Mouse (Mus musculus): Measurements from ENCODE around the gene Pias3.
"Not testable (repeated sequence)": the region's sequence is repeated elsewhere in the genome, so short reads cannot be mapped to it uniquely, and the experiment has no call there.

Gene Pias3

GRCm38 (mm10) chr3:96696198-96696765, at the start of gene Pias3:
Pias3 (plus strand) TSS chr3:96696384.
- DNase-seq (ENCODE audit: low spot score): no peak

DNA sequence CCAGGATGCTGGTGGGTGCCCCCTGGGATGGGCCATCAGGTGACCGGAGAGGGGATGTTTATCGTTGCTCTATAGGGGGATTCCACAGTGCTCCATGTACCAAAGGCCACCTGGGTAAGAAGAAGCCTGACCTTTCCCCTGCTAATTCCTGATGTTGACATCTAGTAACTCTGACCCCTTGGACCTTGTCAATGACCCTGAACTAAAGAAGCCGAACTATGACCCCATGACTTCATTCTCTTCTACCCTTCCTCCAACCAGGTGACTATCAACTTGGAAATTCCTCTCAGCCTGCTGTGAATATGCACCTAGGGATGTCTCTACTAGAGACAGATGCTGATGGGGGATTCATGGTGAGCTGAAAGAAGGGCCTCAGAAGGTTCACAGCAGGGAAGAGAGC, 48.8 kb upstream of the Pias3 start:
- no peak for DNase-seq (ENCODE audit: low spot score)

GRCm38 (mm10) chr3:96660901-96661300, 35.3 kb upstream of the Pias3 start:
- DNase-seq (ENCODE audit: low spot score): no peak

DNA sequence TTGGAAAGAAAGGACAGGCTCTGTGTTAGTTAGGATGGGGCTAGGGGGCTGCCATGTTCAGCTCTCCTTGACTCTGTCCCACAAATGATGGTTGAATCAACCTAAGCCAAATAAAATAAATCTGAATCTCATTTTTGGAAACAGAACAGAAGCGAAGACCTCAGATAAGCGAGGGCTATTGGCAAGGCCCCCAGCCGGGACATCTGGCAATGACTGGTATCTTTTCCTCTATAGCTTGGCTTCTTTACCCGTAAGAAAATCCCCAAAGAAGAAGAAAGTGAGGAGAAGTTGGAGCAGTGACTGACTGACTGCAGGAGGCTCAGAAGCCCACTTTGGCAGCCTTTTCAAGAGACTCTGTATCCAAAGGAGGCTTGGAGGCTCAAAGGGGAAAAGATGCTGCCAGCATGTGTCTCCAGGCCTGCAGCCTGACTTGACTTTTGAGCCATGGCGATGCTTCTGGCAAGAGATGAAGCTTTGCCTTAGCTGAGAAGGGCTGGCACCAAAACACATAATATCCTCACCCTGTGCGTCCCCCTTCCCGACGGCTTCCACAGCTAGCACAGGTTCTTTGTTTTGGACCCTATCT, 33.4 kb upstream of the Pias3 start:
- DNase-seq (ENCODE audit: low spot score): no peak

DNA sequence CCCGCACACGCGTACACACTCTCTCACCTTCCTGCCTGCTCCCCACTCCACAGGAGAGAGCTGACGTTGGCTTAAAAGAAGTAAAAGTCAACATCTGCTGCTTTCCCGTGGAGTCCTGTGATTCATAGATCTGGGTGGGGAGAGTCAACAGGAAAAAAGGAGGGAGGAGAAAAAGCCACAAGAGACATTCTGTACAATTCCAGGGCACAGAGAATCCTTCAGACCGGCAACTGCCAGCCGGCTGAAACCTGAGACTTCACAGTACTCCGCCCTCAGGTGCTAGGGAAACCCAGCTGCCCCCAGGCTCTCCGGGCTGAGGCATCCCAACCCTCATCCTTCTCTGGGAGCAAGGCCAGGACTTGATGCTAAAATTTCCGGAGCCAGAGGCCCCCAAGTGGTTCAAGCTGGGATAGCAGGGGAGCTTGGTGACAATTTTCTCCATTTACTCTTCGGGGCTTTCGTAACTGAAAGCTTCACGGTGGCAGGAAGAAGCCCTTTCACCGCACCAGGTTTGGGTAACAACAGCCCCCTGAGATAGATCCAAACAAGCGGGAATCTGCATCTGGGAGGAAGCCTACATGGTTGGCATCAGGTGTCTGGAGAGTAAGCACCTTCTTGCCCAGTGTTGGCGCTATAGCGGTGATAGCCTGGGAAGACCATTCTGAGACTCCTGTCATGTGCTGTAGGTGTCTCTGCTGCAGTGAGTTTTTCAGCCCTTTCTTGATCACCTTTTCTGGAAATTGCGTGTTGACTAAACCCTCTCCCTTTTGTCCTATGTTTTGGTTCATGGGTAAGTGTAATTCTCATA, 32.5 kb upstream of the Pias3 start:
- peak; percentile 67 for DNase-seq (ENCODE audit: low spot score)

GRCm38 (mm10) chr3:96665732-96666363, 30.3 kb upstream of the Pias3 start:
- not testable (repeated sequence) for DNase-seq (ENCODE audit: low spot score)

- no peak for DNase-seq (ENCODE audit: low spot score)
Measured at GRCm38 (mm10) chr3:96666916-96667315, 29.3 kb upstream of the Pias3 start.

GRCm38 (mm10) chr3:96667316-96667715, 28.9 kb upstream of the Pias3 start:
- DNase-seq (ENCODE audit: low spot score): no peak

DNA sequence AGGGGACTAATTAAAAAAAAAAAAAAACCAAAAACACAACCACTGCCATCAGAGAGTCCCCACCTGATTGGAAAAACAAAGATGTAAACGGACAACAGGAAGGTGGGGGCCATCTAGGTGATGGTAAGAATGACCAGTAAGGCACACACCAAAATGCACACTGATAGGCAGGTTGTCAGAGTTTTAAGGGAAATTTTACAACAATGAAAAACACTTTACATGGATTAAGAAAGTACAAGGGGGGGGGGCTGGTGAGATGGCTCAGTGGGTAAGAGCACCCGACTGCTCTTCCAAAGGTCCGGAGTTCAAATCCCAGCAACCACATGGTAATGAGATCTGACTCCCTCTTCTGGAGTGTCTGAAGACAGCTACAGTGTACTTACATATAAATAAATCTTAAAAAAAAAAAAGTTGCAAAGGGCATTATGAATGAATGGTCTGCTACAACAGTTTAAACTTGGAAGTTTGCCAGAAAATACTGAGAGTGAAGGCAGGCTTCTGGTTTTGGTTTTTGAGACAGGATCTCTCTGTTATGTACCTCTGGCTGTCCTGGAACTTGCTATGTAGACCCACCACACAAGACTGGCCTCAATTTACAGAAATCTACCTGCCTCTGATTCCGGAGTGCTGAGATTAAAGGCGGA, 27.6 kb upstream of the Pias3 start:
- DNase-seq (ENCODE audit: low spot score): no peak

GRCm38 (mm10) chr3:96669727-96670468, 26.3 kb upstream of the Pias3 start, which contains the start of gene Ankrd35:
Ankrd35 (plus strand) TSS chr3:96670131.
- DNase-seq (ENCODE audit: low spot score): peak; percentile 47

GRCm38 (mm10) chr3:96671519-96671918, 24.7 kb upstream of the Pias3 start:
- DNase-seq (ENCODE audit: low spot score): no peak

- DNase-seq (ENCODE audit: low spot score): no peak
Measured at GRCm38 (mm10) chr3:96673514-96673913, 22.7 kb upstream of the Pias3 start.

DNA sequence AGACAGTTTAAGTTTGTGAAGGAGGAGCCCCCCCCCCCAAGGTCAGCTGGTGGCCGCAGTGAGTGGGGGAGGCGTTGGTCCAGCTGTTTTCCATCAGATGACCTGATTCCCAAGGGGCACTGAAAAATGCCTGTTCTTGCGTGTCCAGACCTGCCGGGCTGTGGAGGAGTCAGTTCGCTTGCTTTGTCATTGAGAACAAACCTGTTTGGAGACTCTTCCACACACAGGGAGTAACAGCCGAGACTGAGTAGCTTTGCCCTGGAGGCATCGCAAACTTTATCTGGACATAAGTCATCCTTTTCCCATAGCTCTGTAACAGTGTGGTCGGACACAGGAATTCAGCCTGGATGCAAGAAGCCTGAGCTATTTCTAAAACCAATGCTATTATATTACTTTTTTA, 21.7 kb upstream of the Pias3 start:
- DNase-seq (ENCODE audit: low spot score): no peak

- DNase-seq (ENCODE audit: low spot score): no peak
Measured at GRCm38 (mm10) chr3:96675171-96675570, 21.0 kb upstream of the Pias3 start.

DNA sequence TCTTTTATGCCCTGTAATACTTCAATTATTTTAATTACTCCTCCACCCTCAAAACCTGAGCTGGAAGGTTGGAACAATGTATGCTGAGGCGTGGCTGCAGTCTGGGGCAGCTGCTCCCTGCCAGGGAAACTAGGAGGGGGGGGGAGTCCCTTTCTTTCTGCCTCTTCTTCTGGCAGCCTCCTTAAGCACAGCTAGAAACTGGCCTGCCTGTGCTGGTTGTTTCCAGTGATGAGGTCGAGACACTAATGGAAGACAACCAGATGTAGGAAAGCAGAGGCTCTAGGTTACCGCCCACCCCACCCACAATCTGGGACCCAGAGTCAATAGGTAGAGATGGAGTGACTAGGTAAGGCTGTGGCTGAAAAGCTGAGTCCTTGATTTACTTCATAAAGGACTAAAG, 20.5 kb upstream of the Pias3 start:
- no peak for DNase-seq (ENCODE audit: low spot score)

- no peak for DNase-seq (ENCODE audit: low spot score)
Measured at GRCm38 (mm10) chr3:96678456-96678855, 17.7 kb upstream of the Pias3 start.

- no peak for DNase-seq (ENCODE audit: low spot score)
Measured at GRCm38 (mm10) chr3:96679159-96679674, 17.0 kb upstream of the Pias3 start.

- DNase-seq (ENCODE audit: low spot score): no peak
Measured at GRCm38 (mm10) chr3:96680269-96680956, 15.8 kb upstream of the Pias3 start.

DNA sequence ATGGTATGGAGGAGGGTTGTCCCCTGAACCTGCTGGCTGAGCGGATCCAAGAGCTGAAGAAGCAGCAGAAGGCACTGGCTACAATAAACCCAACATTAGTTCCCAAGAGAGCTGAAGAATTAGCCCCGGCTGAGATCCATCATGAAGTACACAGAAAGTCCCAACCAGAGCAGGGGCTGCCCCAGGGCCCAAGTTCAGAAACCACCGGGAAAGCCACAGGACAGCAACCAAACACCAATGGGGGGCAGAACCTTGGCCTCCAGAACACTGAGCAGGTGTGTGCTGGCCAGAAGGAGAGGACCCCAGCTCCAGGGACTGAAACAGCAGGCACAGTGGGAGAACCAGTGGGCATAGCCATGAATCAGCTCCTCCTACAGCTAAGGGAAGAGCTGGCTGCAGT, 12.7 kb upstream of the Pias3 start:
- no peak for DNase-seq (ENCODE audit: low spot score)

GRCm38 (mm10) chr3:96684151-96684821, 11.9 kb upstream of the Pias3 start:
- no peak for DNase-seq (ENCODE audit: low spot score)

All from left cerebral cortex, adult 11 months (tissue).